Mouse (Mus musculus) limb, embryonic 10.5 days (tissue): ENCODE results near the gene Naa25. TPM values are rescaled to one million over a fixed set of nuclear protein-coding genes. Genes with fewer than 3 reads are reported as not detected.

ENCODE experiments used
- DNase-seq: peaks from one replicate; pipeline ENCODE4 v3.0.0-alpha.2; 2017; ENCODE audit warnings: low spot score
- H3K27ac ChIP-seq: fragments of 300-500 bp; sonication (generic); 2 replicates; pipeline ENCODE4 v1.5.1; 2016; ENCODE audit warnings: mild to moderate bottlenecking
- H3K27me3 ChIP-seq: fragments of 300-500 bp; sonication (generic); 2 replicates; pipeline ENCODE4 v1.6.1; 2016; ENCODE audit warnings: low read depth, mild to moderate bottlenecking; ENCODE audit not compliant: poor library complexity, severe bottlenecking
- H3K36me3 ChIP-seq: fragments of 300-500 bp; sonication (generic); 2 replicates; pipeline ENCODE4 v1.6.1; 2016; ENCODE audit warnings: mild to moderate bottlenecking, moderate library complexity
- H3K4me1 ChIP-seq: fragments of 300-500 bp; sonication (generic); 2 replicates; pipeline ENCODE4 v1.6.1; 2016
- H3K4me3 ChIP-seq: fragments of 300-500 bp; sonication (generic); 2 replicates; pipeline ENCODE4 v1.5.1; 2016; ENCODE audit warnings: mild to moderate bottlenecking, moderate library complexity
- H3K9me3 ChIP-seq: fragments of 300-500 bp; sonication (generic); replicated peaks from 2 replicates; pipeline ENCODE4 v1.6.1; 2016; ENCODE audit warnings: mild to moderate bottlenecking
- WGBS: fragments of 180-500 bp; shearing (Covaris S2); methylation state at CpG from one replicate; pipeline ENCODE4 v1.1.7; 2016; 5-methylcytosine and 5-hydroxymethylcytosine counted together
- polyA plus RNA-seq: library from polyadenylated mRNA; unstranded; fragments of >200 nt; fragmentation: Nextera tagmentation; extraction: Ambion mirVana; gene quantifications from 2 replicates; pipeline ENCODE4 v1.2.1, GENCODE M21; 2016

Naa25 gene
- polyA plus RNA-seq, 1 experiment from 2014 or later, result 47.0 TPM

- 75% methylated on average over 5 of the region's 5 CpGs for WGBS
- H3K36me3 ChIP-seq, result no peaks in the 10 kb centered on the region
Observed at GRCm38 (mm10) chr5:121463601-121464250, 66.0 kb downstream of the Naa25 start.

GRCm38 (mm10) chr5:121469566-121469965, 71.8 kb downstream of the Naa25 start:
- Histone ChIP-seq H3K27me3 (no peaks in the 10 kb centered on the region), H3K9me3 (no peaks in the 10 kb centered on the region), H3K27ac (no peak overlapping the region), H3K36me3 (no peaks in the 10 kb centered on the region), H3K4me1 (no peaks in the 10 kb centered on the region), H3K4me3 (no peak overlapping the region)
- 26% methylated on average over 3 of the region's 3 CpGs for WGBS
- no peak for DNase-seq

More at GRCm38 (mm10) chr5:121463601-121464250, 66.0 kb downstream of the Naa25 start:
- Histone ChIP-seq H3K9me3 (no peaks in the 10 kb centered on the region), H3K4me3 (no peak overlapping the region), H3K4me1 (peaks cover 13% of the 10 kb centered on the region), H3K27me3 (no peaks in the 10 kb centered on the region), H3K27ac (no peak overlapping the region)
- no peak for DNase-seq

- WGBS, result 86% methylated on average over 2 of the region's 2 CpGs
- Histone ChIP-seq H3K4me1 (no peaks in the 10 kb centered on the region), H3K27ac (no peak overlapping the region), H3K9me3 (no peaks in the 10 kb centered on the region), H3K36me3 (no peaks in the 10 kb centered on the region), H3K4me3 (no peak overlapping the region), H3K27me3 (no peaks in the 10 kb centered on the region)
- DNase-seq, result no peak
Observed at GRCm38 (mm10) chr5:121472411-121472810, 74.7 kb downstream of the Naa25 start.

DNA sequence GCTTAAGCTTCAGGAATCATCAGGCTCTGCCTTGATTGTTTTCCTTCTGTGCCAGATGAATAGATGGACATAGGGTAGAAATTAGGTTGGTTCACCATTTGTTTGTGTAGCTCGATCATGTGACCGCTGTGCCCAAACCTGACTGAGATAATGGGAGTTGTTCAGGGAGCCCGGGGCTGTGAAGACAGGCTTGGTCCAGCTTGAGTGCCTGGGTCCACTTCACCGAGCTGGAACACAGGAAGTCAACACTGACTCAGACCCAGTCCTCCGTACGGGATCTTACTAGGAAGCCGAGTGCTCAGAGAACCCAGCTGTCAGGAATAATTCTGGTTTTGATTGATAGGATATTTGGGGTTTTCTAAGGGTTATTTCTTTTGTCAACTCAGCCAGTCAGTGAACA, 76.9 kb downstream of the Naa25 start:
- Histone ChIP-seq H3K9me3 (no peaks in the 10 kb centered on the region), H3K27ac (no peak overlapping the region), H3K36me3 (no peaks in the 10 kb centered on the region), H3K27me3 (no peaks in the 10 kb centered on the region), H3K4me1 (no peaks in the 10 kb centered on the region), H3K4me3 (no peak overlapping the region)
- no peak for DNase-seq
- 91% methylated on average over 7 of the region's 7 CpGs for WGBS

DNA sequence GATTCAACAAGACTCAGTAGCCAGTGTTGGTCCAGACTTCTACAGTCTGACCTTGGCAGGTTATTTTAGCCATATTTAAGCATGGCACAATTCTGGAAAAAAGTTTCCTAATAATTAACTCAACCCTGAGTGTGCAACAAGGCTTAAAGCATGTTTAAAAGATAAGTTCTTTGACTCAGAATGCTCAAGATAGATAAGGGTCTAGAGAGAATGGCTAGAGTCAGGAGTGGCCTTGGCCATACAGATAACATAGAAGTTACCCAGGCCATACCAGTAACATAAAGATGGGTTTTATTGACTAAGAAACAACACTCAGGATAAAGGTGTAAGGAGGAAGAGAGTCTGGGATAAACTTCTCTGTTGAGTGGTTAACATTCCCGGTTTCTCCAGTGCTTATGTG, 78.3 kb downstream of the Naa25 start:
- Histone ChIP-seq H3K27me3 (no peaks in the 10 kb centered on the region), H3K9me3 (no peaks in the 10 kb centered on the region), H3K27ac (no peak overlapping the region), H3K4me1 (no peaks in the 10 kb centered on the region), H3K4me3 (no peak overlapping the region), H3K36me3 (no peaks in the 10 kb centered on the region)
- no peak for DNase-seq
- WGBS, result 93% methylated on average over 1 of the region's 1 CpGs

- H3K4me1 ChIP-seq, result no peaks in the 10 kb centered on the region
- H3K9me3 ChIP-seq, result no peaks in the 10 kb centered on the region
- DNase-seq, result no peak
- H3K4me3 ChIP-seq, result no peak overlapping the region
- 42% methylated on average over 3 of the region's 3 CpGs for WGBS
- no peaks in the 10 kb centered on the region for H3K27me3 ChIP-seq
- no peak overlapping the region for H3K27ac ChIP-seq
- H3K36me3 ChIP-seq, result no peaks in the 10 kb centered on the region
Observed at GRCm38 (mm10) chr5:121477680-121478079, 79.9 kb downstream of the Naa25 start.

- no peak overlapping the region for H3K4me3 ChIP-seq
- H3K36me3 ChIP-seq, result no peaks in the 10 kb centered on the region
- H3K9me3 ChIP-seq, result no peaks in the 10 kb centered on the region
- no peak for DNase-seq
- no peaks in the 10 kb centered on the region for H3K27me3 ChIP-seq
- no peak overlapping the region for H3K27ac ChIP-seq
- no peaks in the 10 kb centered on the region for H3K4me1 ChIP-seq
- 87% methylated on average over 5 of the region's 5 CpGs for WGBS
Observed at GRCm38 (mm10) chr5:121484801-121485200, 87.1 kb downstream of the Naa25 start.

GRCm38 (mm10) chr5:121493305-121493704, 95.6 kb downstream of the Naa25 start:
- no peak overlapping the region for H3K4me3 ChIP-seq
- no peaks in the 10 kb centered on the region for H3K9me3 ChIP-seq
- H3K36me3 ChIP-seq, result no peaks in the 10 kb centered on the region
- H3K27ac ChIP-seq, result no peak overlapping the region
- peaks cover 10% of the 10 kb centered on the region for H3K4me1 ChIP-seq
- no peak for DNase-seq
- no peaks in the 10 kb centered on the region for H3K27me3 ChIP-seq
- 81% methylated on average over 8 of the region's 8 CpGs for WGBS

Other genes with a start within 250 kb of the Naa25 start
- 23.6 and 24.9 TPM in 2 replicates for gene Ptpn11, start 206.5 kb upstream of the Naa25 start, polyA plus RNA-seq
- 661 and 766 TPM in 2 replicates for gene Rpl6, start 193.5 kb upstream of the Naa25 start, polyA plus RNA-seq
- 4.2 and 5.1 TPM in 2 replicates for gene Hectd4, start 177.7 kb upstream of the Naa25 start, polyA plus RNA-seq
- 50.4 and 67.7 TPM in 2 replicates for gene Trafd1, start 12.3 kb upstream of the Naa25 start, polyA plus RNA-seq
- gene Tmem116, start 54.0 kb downstream of the Naa25 start, polyA plus RNA-seq, result 0.55 and 0.73 TPM in 2 replicates
- 102 and 112 TPM in 2 replicates for gene Erp29, start 54.6 kb downstream of the Naa25 start, polyA plus RNA-seq
- gene Adam1b, start 105.5 kb downstream of the Naa25 start, polyA plus RNA-seq, result not detected in 2 replicates
- gene Adam1a, start 147.5 kb downstream of the Naa25 start, polyA plus RNA-seq, result 0.90 and 1.3 TPM in 2 replicates
- gene Gm42878, start 147.5 kb downstream of the Naa25 start, polyA plus RNA-seq, result not detected in 2 replicates
- 50.3 and 60.3 TPM in 2 replicates for gene Mapkapk5, start 148.0 kb downstream of the Naa25 start, polyA plus RNA-seq
- gene Aldh2, start 195.9 kb downstream of the Naa25 start, polyA plus RNA-seq, result 153 and 163 TPM in 2 replicates
- gene Acad12, start 221.0 kb downstream of the Naa25 start, polyA plus RNA-seq, result 2.6 and 3.5 TPM in 2 replicates